Mouse (Mus musculus): ENCODE data around the gene Golga4. TPM values are rescaled to one million over a fixed set of nuclear protein-coding genes. Genes with fewer than 3 reads are reported as not detected.

Golga4 gene
- polyA plus RNA-seq, 1 experiment from 2014 or later = 52.4 TPM

- ATAC-seq (ENCODE audit: insufficient read depth, low FRiP score, low TSS enrichment) = no peak
- Histone ChIP-seq H3K9me3 (ENCODE audit: control insufficient read depth, low read length) (no peaks in the 10 kb centered on the region), H3K9ac (ENCODE audit: low read length) (no peak overlapping the region), H3K36me3 (ENCODE audit: control insufficient read depth, insufficient read depth, low read length) (no peaks in the 10 kb centered on the region; the same call in 1 of the 2 replicates), H3K27me3 (ENCODE audit: control insufficient read depth, insufficient read depth, low read length) (no peaks in the 10 kb centered on the region), H3K4me1 (ENCODE audit: control insufficient read depth, insufficient read depth, low read length) (peaks cover 7% of the 10 kb centered on the region; the same call in 1 of the 2 replicates), H3K4me2 (ENCODE audit: low read depth) (no peak overlapping the region), H3K4me3 (ENCODE audit: low read depth, low read length) (no peak overlapping the region), H3K27ac (ENCODE audit: low read depth, low read length) (no peak overlapping the region)
- no peak for DNase-seq (ENCODE audit: low spot score)
- WGBS = 74% methylated on average over 15 of the region's 15 CpGs
Measured at GRCm38 (mm10) chr9:118510941-118511690, 5.0 kb downstream of the Golga4 start.

GRCm38 (mm10) chr9:118512681-118513233, 6.7 kb downstream of the Golga4 start:
- no peaks in the 10 kb centered on the region for H3K27me3 ChIP-seq (ENCODE audit: control insufficient read depth, insufficient read depth, low read length)
- ATAC-seq (ENCODE audit: insufficient read depth, low FRiP score, low TSS enrichment) (no peak), DNase-seq (ENCODE audit: low spot score) (no peak)
- no peak overlapping the region for H3K4me3 ChIP-seq (ENCODE audit: low read depth, low read length)
- H3K27ac ChIP-seq (ENCODE audit: low read depth, low read length) = no peak overlapping the region
- no peaks in the 10 kb centered on the region; the same call in 1 of the 2 replicates for H3K36me3 ChIP-seq (ENCODE audit: control insufficient read depth, insufficient read depth, low read length)
- WGBS = 88% methylated on average over 3 of the region's 3 CpGs
- H3K9ac ChIP-seq (ENCODE audit: low read length) = no peak overlapping the region
- no peaks in the 10 kb centered on the region for H3K9me3 ChIP-seq (ENCODE audit: control insufficient read depth, low read length)
- H3K4me2 ChIP-seq (ENCODE audit: low read depth) = no peak overlapping the region
- 0 out of 2 replicates have a peak, but pooled peaks cover under 1% of the 10 kb centered on the region for H3K4me1 ChIP-seq (ENCODE audit: control insufficient read depth, insufficient read depth, low read length)

GRCm38 (mm10) chr9:118515476-118515875, 9.4 kb downstream of the Golga4 start:
- 91% methylated on average over 6 of the region's 6 CpGs for WGBS
- Histone ChIP-seq H3K27me3 (ENCODE audit: control insufficient read depth, insufficient read depth, low read length) (no peaks in the 10 kb centered on the region), H3K9ac (ENCODE audit: low read length) (no peak overlapping the region), H3K27ac (ENCODE audit: low read depth, low read length) (no peak overlapping the region), H3K4me3 (ENCODE audit: low read depth, low read length) (no peak overlapping the region), H3K4me2 (ENCODE audit: low read depth) (no peak overlapping the region), H3K9me3 (ENCODE audit: control insufficient read depth, low read length) (no peaks in the 10 kb centered on the region), H3K36me3 (ENCODE audit: control insufficient read depth, insufficient read depth, low read length) (no peaks in the 10 kb centered on the region; the same call in 1 of the 2 replicates), H3K4me1 (ENCODE audit: control insufficient read depth, insufficient read depth, low read length) (no peaks in the 10 kb centered on the region)
- DNase-seq (ENCODE audit: low spot score) (no peak), ATAC-seq (ENCODE audit: insufficient read depth, low FRiP score, low TSS enrichment) (no peak)

- Histone ChIP-seq H3K9ac (ENCODE audit: low read length) (no peak overlapping the region), H3K4me2 (ENCODE audit: low read depth) (no peak overlapping the region), H3K27ac (ENCODE audit: low read depth, low read length) (no peak overlapping the region), H3K9me3 (ENCODE audit: control insufficient read depth, low read length) (no peaks in the 10 kb centered on the region), H3K27me3 (ENCODE audit: control insufficient read depth, insufficient read depth, low read length) (no peaks in the 10 kb centered on the region), H3K4me3 (ENCODE audit: low read depth, low read length) (no peak overlapping the region), H3K4me1 (ENCODE audit: control insufficient read depth, insufficient read depth, low read length) (no peaks in the 10 kb centered on the region), H3K36me3 (ENCODE audit: control insufficient read depth, insufficient read depth, low read length) (no peaks in the 10 kb centered on the region; the same call in 1 of the 2 replicates)
- DNase-seq (ENCODE audit: low spot score) (no peak), ATAC-seq (ENCODE audit: insufficient read depth, low FRiP score, low TSS enrichment) (no peak)
- 96% methylated on average over 3 of the region's 3 CpGs for WGBS
Measured at GRCm38 (mm10) chr9:118516162-118516561, 10.1 kb downstream of the Golga4 start.

GRCm38 (mm10) chr9:118517619-118518018, 11.6 kb downstream of the Golga4 start:
- H3K27ac ChIP-seq (ENCODE audit: low read depth, low read length) = no peak overlapping the region
- DNase-seq (ENCODE audit: low spot score) = no peak
- WGBS = 88% methylated on average over 7 of the region's 8 CpGs
- H3K9ac ChIP-seq (ENCODE audit: low read length) = no peak overlapping the region
- H3K4me2 ChIP-seq (ENCODE audit: low read depth) = no peak overlapping the region
- H3K4me1 ChIP-seq (ENCODE audit: control insufficient read depth, insufficient read depth, low read length) = no peaks in the 10 kb centered on the region
- no peaks in the 10 kb centered on the region for H3K27me3 ChIP-seq (ENCODE audit: control insufficient read depth, insufficient read depth, low read length)
- no peaks in the 10 kb centered on the region; the same call in 1 of the 2 replicates for H3K36me3 ChIP-seq (ENCODE audit: control insufficient read depth, insufficient read depth, low read length)
- ATAC-seq (ENCODE audit: insufficient read depth, low FRiP score, low TSS enrichment) = no peak
- no peak overlapping the region for H3K4me3 ChIP-seq (ENCODE audit: low read depth, low read length)
- H3K9me3 ChIP-seq (ENCODE audit: control insufficient read depth, low read length) = no peaks in the 10 kb centered on the region

- no peak overlapping the region for H3K4me2 ChIP-seq (ENCODE audit: low read depth)
- ATAC-seq (ENCODE audit: insufficient read depth, low FRiP score, low TSS enrichment) (no peak), DNase-seq (ENCODE audit: low spot score) (no peak)
- no peaks in the 10 kb centered on the region for H3K9me3 ChIP-seq (ENCODE audit: control insufficient read depth, low read length)
- H3K4me3 ChIP-seq (ENCODE audit: low read depth, low read length) = no peak overlapping the region
- no peak overlapping the region for H3K9ac ChIP-seq (ENCODE audit: low read length)
- no peak overlapping the region for H3K27ac ChIP-seq (ENCODE audit: low read depth, low read length)
- 65% methylated on average over 8 of the region's 8 CpGs for WGBS
- no peaks in the 10 kb centered on the region for H3K4me1 ChIP-seq (ENCODE audit: control insufficient read depth, insufficient read depth, low read length)
- no peaks in the 10 kb centered on the region for H3K27me3 ChIP-seq (ENCODE audit: control insufficient read depth, insufficient read depth, low read length)
- H3K36me3 ChIP-seq (ENCODE audit: control insufficient read depth, insufficient read depth, low read length) = no peaks in the 10 kb centered on the region; the same call in 1 of the 2 replicates
Measured at GRCm38 (mm10) chr9:118519101-118519500, 13.0 kb downstream of the Golga4 start.

- ATAC-seq (ENCODE audit: insufficient read depth, low FRiP score, low TSS enrichment) = no peak
- 65% methylated on average over 8 of the region's 8 CpGs for WGBS
Measured at GRCm38 (mm10) chr9:118520011-118520410, 13.9 kb downstream of the Golga4 start.

GRCm38 (mm10) chr9:118520858-118521257, 14.8 kb downstream of the Golga4 start:
- DNase-seq (ENCODE audit: low spot score) = no peak
- no peak overlapping the region for H3K4me3 ChIP-seq (ENCODE audit: low read depth, low read length)
- 22% methylated on average over 3 of the region's 3 CpGs for WGBS
- no peaks in the 10 kb centered on the region for H3K9me3 ChIP-seq (ENCODE audit: control insufficient read depth, low read length)
- no peak for ATAC-seq (ENCODE audit: insufficient read depth, low FRiP score, low TSS enrichment)
- H3K36me3 ChIP-seq (ENCODE audit: control insufficient read depth, insufficient read depth, low read length) = 0 out of 2 replicates have a peak, but pooled peaks cover 2% of the 10 kb centered on the region
- H3K9ac ChIP-seq (ENCODE audit: low read length) = no peak overlapping the region
- no peak overlapping the region for H3K4me2 ChIP-seq (ENCODE audit: low read depth)
- no peak overlapping the region for H3K27ac ChIP-seq (ENCODE audit: low read depth, low read length)
- H3K4me1 ChIP-seq (ENCODE audit: control insufficient read depth, insufficient read depth, low read length) = no peaks in the 10 kb centered on the region
- no peaks in the 10 kb centered on the region for H3K27me3 ChIP-seq (ENCODE audit: control insufficient read depth, insufficient read depth, low read length)

More at GRCm38 (mm10) chr9:118520011-118520410, 13.9 kb downstream of the Golga4 start:
- DNase-seq (ENCODE audit: low spot score) = no peak
- Histone ChIP-seq H3K9me3 (ENCODE audit: control insufficient read depth, low read length) (no peaks in the 10 kb centered on the region), H3K4me2 (ENCODE audit: low read depth) (no peak overlapping the region), H3K4me1 (ENCODE audit: control insufficient read depth, insufficient read depth, low read length) (no peaks in the 10 kb centered on the region), H3K9ac (ENCODE audit: low read length) (no peak overlapping the region), H3K36me3 (ENCODE audit: control insufficient read depth, insufficient read depth, low read length) (no peaks in the 10 kb centered on the region), H3K27me3 (ENCODE audit: control insufficient read depth, insufficient read depth, low read length) (no peaks in the 10 kb centered on the region), H3K4me3 (ENCODE audit: low read depth, low read length) (no peak overlapping the region), H3K27ac (ENCODE audit: low read depth, low read length) (no peak overlapping the region)

GRCm38 (mm10) chr9:118521659-118522058, 15.6 kb downstream of the Golga4 start:
- H3K4me1 ChIP-seq (ENCODE audit: control insufficient read depth, insufficient read depth, low read length) = no peaks in the 10 kb centered on the region
- no peaks in the 10 kb centered on the region for H3K9me3 ChIP-seq (ENCODE audit: control insufficient read depth, low read length)
- no peak overlapping the region for H3K4me3 ChIP-seq (ENCODE audit: low read depth, low read length)
- ATAC-seq (ENCODE audit: insufficient read depth, low FRiP score, low TSS enrichment) (no peak), DNase-seq (ENCODE audit: low spot score) (no peak)
- no peak overlapping the region for H3K9ac ChIP-seq (ENCODE audit: low read length)
- no peak overlapping the region for H3K4me2 ChIP-seq (ENCODE audit: low read depth)
- no peak overlapping the region for H3K27ac ChIP-seq (ENCODE audit: low read depth, low read length)
- 0 out of 2 replicates have a peak, but pooled peaks cover 2% of the 10 kb centered on the region for H3K36me3 ChIP-seq (ENCODE audit: control insufficient read depth, insufficient read depth, low read length)
- WGBS = 78% methylated on average over 8 of the region's 8 CpGs
- H3K27me3 ChIP-seq (ENCODE audit: control insufficient read depth, insufficient read depth, low read length) = no peaks in the 10 kb centered on the region

All from neural tube, embryonic 11.5 days (tissue).